Mouse (Mus musculus) stomach, embryonic 15.5 days (tissue): Measurements from ENCODE around the gene Gm3402. TPM values are rescaled to one million over a fixed set of nuclear protein-coding genes. Genes with fewer than 3 reads are reported as not detected.
"Not testable (repeated sequence)": the region's sequence is repeated elsewhere in the genome, so short reads cannot be mapped to it uniquely, and the experiment has no call there.

Experiments
- ATAC-seq: fragments of 200-750 bp; cut with Nextera tagmentation; 2 replicates; pipeline ENCODE4 v1.8.0; 2017; ENCODE audit warnings: low read depth, moderate number of reproducible peaks, moderate TSS enrichment; ENCODE audit not compliant: insufficient read depth, low FRiP score
- H3K27ac ChIP-seq: fragments of 300-500 bp; sonication (generic); 2 replicates; pipeline ENCODE4 v1.5.1; 2015; ENCODE audit warnings: mild to moderate bottlenecking, inconsistent platforms
- H3K27me3 ChIP-seq: fragments of 300-500 bp; sonication (generic); replicated peaks from 2 replicates; pipeline ENCODE4 v1.6.1; 2015; ENCODE audit warnings: inconsistent platforms
- H3K36me3 ChIP-seq: fragments of 300-500 bp; sonication (generic); 2 replicates; pipeline ENCODE4 v1.6.1; 2015; ENCODE audit warnings: inconsistent platforms
- H3K4me1 ChIP-seq: fragments of 300-500 bp; sonication (generic); 2 replicates; pipeline ENCODE4 v1.6.1; 2015; ENCODE audit warnings: inconsistent platforms
- H3K4me2 ChIP-seq: fragments of 300-500 bp; sonication (generic); 2 replicates; pipeline ENCODE4 v1.6.1; 2015; ENCODE audit warnings: mild to moderate bottlenecking, inconsistent platforms
- H3K4me3 ChIP-seq: fragments of 300-500 bp; sonication (generic); replicated peaks from 2 replicates; pipeline ENCODE4 v1.5.1; 2015; ENCODE audit warnings: inconsistent platforms
- H3K9ac ChIP-seq: fragments of 300-500 bp; sonication (generic); 2 replicates; pipeline ENCODE4 v1.6.1; 2015; ENCODE audit warnings: inconsistent platforms
- H3K9me3 ChIP-seq: fragments of 300-500 bp; sonication (generic); 2 replicates; pipeline ENCODE4 v1.6.1; 2016; ENCODE audit warnings: inconsistent platforms
- WGBS: fragments of 180-500 bp; shearing (Covaris S2); methylation state at CpG from one replicate; pipeline ENCODE4 v1.1.7; 2015; 5-methylcytosine and 5-hydroxymethylcytosine counted together
- polyA plus RNA-seq: library from polyadenylated mRNA; unstranded; fragments of >200 nt; fragmentation: Nextera tagmentation; extraction: Ambion mirVana; gene quantifications from 2 replicates; pipeline ENCODE4 v1.2.1, GENCODE M21; 2015

Gene Gm3402
- polyA plus RNA-seq: not detected in 2 replicates

DNA sequence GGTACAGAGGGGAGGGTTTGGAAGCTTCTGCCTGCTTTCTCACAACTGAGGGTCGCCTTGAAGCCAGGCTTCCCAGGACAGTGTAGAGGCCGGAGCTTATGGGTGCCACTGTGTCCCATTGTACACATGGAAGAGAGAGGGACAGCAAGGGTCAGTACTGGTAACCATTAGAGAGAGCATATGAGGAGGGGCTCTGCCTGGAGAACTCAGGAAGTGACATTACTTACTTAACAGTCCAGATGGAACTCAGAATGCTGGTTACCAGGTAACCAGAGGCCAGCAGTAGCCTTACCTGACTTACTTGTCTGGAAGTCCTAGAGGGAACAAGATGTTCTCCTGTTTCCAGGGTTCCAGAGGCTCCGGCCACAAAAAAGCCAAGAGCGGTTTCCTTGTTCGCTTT, at the start of gene Gm3402:
TSS of gene Gm3402 (plus strand) at position 301 of the 400 bp plus-strand sequence.
- not testable (repeated sequence) for H3K27me3 ChIP-seq, H3K36me3 ChIP-seq, H3K4me1 ChIP-seq, H3K9ac ChIP-seq, H3K27ac ChIP-seq, ATAC-seq, H3K9me3 ChIP-seq, H3K4me3 ChIP-seq, H3K4me2 ChIP-seq
- 90% methylated on average over 2 of the region's 5 CpGs for WGBS

DNA sequence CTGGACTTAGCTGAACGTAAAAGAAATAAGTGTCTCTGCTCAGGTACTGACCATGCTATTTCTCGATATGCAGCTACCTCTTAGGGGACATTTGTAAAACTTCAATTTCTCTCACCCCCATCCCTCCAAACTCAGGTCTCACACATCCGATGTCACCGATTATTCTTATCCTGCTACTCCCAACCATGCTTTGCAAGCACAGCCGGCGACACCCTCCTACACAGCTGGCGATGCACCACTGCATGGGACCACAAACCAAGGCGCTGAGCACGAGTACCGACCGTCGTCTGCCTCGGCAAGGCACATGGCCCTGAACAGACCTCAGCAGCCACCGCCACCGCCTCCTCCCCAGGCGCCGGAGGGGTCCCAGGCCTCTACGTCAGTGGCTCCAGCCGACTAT, 47.3 kb upstream of the Gm3402 start:
- no peak for ATAC-seq
- Histone ChIP-seq H3K27ac (no peak overlapping the region), H3K4me2 (no peak overlapping the region), H3K27me3 (no peaks in the 10 kb centered on the region), H3K9ac (no peak overlapping the region), H3K4me1 (no peaks in the 10 kb centered on the region), H3K4me3 (no peak overlapping the region), H3K9me3 (no peaks in the 10 kb centered on the region), H3K36me3 (no peaks in the 10 kb centered on the region)
- 93% methylated on average over 19 of the region's 19 CpGs for WGBS

DNA sequence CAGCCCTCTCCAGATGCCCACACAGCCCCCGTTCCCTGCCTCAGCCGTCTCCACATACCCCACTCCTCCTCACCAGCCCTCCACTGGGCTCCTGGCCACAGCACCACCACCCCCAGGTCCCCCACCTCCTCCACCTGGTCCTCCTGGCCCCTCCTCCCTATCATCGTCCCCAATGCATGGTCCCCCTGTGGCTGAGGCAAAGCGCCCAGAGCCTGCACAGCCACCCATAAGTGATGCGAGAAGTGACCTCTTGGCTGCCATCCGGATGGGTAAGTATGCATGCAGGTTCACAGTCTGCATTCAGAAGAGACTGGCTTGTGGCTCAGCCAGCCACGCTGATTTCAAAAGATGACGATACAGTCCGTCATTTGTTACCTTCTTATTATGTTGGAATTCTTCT, 45.6 kb upstream of the Gm3402 start:
- no peaks in the 10 kb centered on the region for H3K27me3 ChIP-seq
- WGBS: 90% methylated on average over 9 of the region's 9 CpGs
- no peak for ATAC-seq
- H3K4me2 ChIP-seq: no peak overlapping the region
- no peaks in the 10 kb centered on the region for H3K36me3 ChIP-seq
- no peaks in the 10 kb centered on the region for H3K4me1 ChIP-seq
- H3K4me3 ChIP-seq: no peak overlapping the region
- H3K9me3 ChIP-seq: no peaks in the 10 kb centered on the region
- H3K27ac ChIP-seq: no peak overlapping the region
- H3K9ac ChIP-seq: no peak overlapping the region

DNA sequence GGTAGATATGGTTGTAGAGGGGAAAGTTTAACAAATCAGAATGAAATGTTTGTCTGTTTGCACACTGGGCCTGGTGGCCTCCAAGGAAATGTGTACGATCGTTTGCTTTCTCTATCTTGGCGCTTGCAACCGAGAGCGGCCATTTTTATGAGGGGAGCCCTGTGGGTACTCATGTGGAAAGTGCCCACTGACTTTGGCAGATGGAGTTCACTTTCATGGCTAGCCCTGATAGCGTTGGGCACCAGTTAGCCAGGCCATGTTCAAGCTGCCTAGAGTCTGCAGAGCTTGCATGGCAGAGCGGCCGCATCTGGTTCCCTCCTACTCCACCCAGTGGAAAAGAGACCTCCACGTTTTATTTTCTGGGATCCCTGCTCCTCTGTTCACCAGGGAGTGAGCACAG, 43.1 kb upstream of the Gm3402 start:
- no peak for ATAC-seq
- H3K9me3 ChIP-seq: no peaks in the 10 kb centered on the region
- H3K4me1 ChIP-seq: no peaks in the 10 kb centered on the region
- H3K27me3 ChIP-seq: no peaks in the 10 kb centered on the region
- H3K4me3 ChIP-seq: no peak overlapping the region
- H3K4me2 ChIP-seq: no peak overlapping the region
- no peaks in the 10 kb centered on the region for H3K36me3 ChIP-seq
- WGBS: 78% methylated on average over 9 of the region's 9 CpGs
- H3K27ac ChIP-seq: no peak overlapping the region
- no peak overlapping the region for H3K9ac ChIP-seq

DNA sequence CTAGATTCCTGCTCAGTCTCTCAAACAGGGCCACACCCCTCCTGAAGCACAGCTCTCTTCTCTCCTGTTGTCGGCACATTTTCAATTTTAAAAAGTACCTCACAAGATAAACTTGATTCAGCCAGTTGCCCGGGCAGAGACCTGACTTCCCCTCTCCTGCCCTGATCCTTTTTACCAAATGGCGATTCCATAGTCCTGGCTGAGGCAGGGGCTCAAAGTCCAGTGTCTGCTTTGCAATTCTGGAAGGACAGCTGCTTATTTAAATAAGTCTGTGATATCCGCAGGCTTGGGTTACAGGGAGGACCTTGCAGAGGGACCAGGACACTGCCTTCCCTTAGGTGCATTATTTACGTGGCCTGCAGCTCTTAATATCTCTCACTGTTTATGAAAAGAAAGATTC, 42.6 kb upstream of the Gm3402 start:
- ATAC-seq: no peak
- WGBS: 75% methylated on average over 5 of the region's 5 CpGs
- Histone ChIP-seq H3K9me3 (no peaks in the 10 kb centered on the region), H3K36me3 (no peaks in the 10 kb centered on the region), H3K27me3 (no peaks in the 10 kb centered on the region), H3K4me1 (no peaks in the 10 kb centered on the region), H3K27ac (no peak overlapping the region), H3K4me2 (no peak overlapping the region), H3K9ac (no peak overlapping the region), H3K4me3 (no peak overlapping the region)

DNA sequence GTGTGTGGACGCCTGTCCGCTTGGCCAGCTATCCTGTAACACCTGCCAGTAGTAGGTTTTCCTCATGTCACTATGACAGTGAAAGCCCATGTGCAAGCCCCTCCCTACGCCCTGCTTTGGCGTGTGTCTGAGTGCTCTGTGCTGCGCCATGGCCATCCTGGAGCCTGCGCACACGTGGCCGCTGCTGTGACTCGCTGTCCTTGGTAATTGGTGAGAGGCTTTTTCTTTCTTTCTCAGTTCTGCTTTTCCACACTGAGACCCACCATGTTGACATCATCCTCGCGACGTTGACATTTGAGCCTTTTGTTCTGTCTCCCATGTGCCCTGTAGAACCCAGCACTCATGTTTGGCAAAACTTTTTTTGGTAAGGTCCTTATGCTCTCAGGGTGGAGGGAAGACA, 42.1 kb upstream of the Gm3402 start:
- H3K4me1 ChIP-seq: no peaks in the 10 kb centered on the region
- no peak for ATAC-seq
- 87% methylated on average over 12 of the region's 12 CpGs for WGBS
- H3K4me3 ChIP-seq: no peak overlapping the region
- no peaks in the 10 kb centered on the region for H3K9me3 ChIP-seq
- no peak overlapping the region for H3K9ac ChIP-seq
- H3K36me3 ChIP-seq: no peaks in the 10 kb centered on the region
- H3K27ac ChIP-seq: no peak overlapping the region
- H3K27me3 ChIP-seq: no peaks in the 10 kb centered on the region
- no peak overlapping the region for H3K4me2 ChIP-seq

DNA sequence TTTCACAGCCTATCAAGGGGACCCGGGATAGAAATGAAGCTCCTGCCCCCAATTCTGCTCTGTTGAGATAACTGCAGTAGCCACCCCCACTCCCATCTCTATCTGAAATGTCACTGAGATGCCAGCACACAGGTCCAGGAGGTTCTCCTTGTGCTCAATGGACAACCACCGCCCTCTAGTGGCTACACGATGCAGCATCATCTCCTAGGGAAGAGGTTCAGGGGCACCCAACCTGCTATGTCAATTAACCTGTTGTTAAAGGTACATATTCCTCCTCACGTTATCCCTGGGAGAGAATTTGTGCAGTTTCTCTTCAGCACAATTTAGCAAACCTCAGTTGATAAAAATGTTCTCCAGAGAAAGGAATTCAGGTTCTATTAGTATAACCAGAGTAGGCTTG, 34.4 kb upstream of the Gm3402 start:
- 8% methylated on average over 4 of the region's 4 CpGs for WGBS

DNA sequence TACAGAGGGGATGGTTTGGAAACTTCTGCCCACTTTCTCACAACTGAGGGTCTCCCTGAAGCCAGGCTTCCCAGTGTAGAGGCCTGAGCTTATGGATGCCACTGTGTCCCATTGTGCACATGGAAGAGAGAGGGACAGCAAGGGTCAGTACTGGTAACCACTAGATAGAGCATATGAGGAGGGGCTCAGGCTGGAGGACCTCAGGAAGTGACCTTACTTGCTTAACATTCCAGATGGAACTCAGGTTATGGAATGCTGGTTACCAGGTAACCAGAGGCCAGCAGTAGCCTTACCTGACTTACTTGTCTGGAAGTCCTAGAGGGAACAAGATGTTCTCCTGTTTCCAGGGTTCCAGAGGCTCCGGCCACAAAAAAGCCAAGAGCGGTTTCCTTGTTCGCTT, 32.3 kb upstream of the Gm3402 start, which contains the start of gene Gm6408:
TSS of gene Gm6408 (plus strand) at position 301 of the 400 bp plus-strand sequence.
- WGBS: 86% methylated on average over 3 of the region's 3 CpGs
- H3K4me2 ChIP-seq, H3K27me3 ChIP-seq, H3K36me3 ChIP-seq, ATAC-seq, H3K9ac ChIP-seq, H3K4me1 ChIP-seq, H3K4me3 ChIP-seq, H3K9me3 ChIP-seq, H3K27ac ChIP-seq: not testable (repeated sequence)

More for the DNA sequence above, 34.4 kb upstream of the Gm3402 start:
- H3K36me3 ChIP-seq, H3K9ac ChIP-seq, H3K9me3 ChIP-seq, H3K4me1 ChIP-seq, H3K4me2 ChIP-seq, H3K27ac ChIP-seq, ATAC-seq, H3K27me3 ChIP-seq, H3K4me3 ChIP-seq: not testable (repeated sequence)

DNA sequence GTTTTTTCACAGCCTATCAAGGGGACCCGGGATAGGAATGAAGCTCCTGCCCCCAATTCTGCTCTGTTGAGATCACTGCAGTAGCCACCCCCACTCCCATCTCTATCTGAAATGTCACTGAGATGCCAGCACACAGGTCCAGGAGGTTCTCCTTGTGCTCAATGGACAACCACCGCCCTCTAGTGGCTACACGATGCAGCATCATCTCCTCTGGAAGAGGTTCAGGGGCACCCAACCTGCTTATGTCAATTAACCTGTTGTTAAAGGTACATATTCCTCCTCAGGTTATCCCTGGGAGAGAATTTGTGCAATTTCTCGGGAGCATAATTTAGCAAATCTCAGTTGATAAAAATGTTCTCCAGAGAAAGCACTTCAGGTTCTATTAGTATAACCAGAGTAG, 25.0 kb upstream of the Gm3402 start:
- not testable (repeated sequence) for H3K4me1 ChIP-seq, H3K27ac ChIP-seq, ATAC-seq, H3K4me3 ChIP-seq, H3K4me2 ChIP-seq, H3K9ac ChIP-seq, H3K36me3 ChIP-seq, H3K9me3 ChIP-seq, H3K27me3 ChIP-seq
- WGBS: 9% methylated on average over 3 of the region's 4 CpGs

DNA sequence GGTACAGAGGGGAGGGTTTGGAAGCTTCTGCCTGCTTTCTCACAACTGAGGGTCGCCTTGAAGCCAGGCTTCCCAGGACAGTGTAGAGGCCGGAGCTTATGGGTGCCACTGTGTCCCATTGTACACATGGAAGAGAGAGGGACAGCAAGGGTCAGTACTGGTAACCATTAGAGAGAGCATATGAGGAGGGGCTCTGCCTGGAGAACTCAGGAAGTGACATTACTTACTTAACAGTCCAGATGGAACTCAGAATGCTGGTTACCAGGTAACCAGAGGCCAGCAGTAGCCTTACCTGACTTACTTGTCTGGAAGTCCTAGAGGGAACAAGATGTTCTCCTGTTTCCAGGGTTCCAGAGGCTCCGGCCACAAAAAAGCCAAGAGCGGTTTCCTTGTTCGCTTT, 22.9 kb upstream of the Gm3402 start, which contains the start of gene Gm6370:
TSS of gene Gm6370 (plus strand) at position 301 of the 400 bp plus-strand sequence.
- not testable (repeated sequence) for H3K27me3 ChIP-seq, H3K27ac ChIP-seq, H3K4me1 ChIP-seq, H3K4me2 ChIP-seq, H3K9ac ChIP-seq, ATAC-seq, H3K4me3 ChIP-seq, H3K36me3 ChIP-seq, H3K9me3 ChIP-seq
- WGBS: no CpG with 5 or more reads among the region's 5 CpGs

DNA sequence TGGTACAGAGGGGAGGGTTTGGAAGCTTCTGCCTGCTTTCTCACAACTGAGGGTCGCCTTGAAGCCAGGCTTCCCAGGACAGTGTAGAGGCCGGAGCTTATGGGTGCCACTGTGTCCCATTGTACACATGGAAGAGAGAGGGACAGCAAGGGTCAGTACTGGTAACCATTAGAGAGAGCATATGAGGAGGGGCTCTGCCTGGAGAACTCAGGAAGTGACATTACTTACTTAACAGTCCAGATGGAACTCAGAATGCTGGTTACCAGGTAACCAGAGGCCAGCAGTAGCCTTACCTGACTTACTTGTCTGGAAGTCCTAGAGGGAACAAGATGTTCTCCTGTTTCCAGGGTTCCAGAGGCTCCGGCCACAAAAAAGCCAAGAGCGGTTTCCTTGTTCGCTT, 11.8 kb upstream of the Gm3402 start, which contains the start of gene 4930449I24Rik:
TSS of gene 4930449I24Rik (plus strand) at position 301 of the 400 bp plus-strand sequence.
- H3K27me3 ChIP-seq, H3K36me3 ChIP-seq, H3K9me3 ChIP-seq, H3K27ac ChIP-seq, ATAC-seq, H3K4me3 ChIP-seq, H3K4me1 ChIP-seq, H3K4me2 ChIP-seq, H3K9ac ChIP-seq: not testable (repeated sequence)
- no CpG with 5 or more reads among the region's 5 CpGs for WGBS

DNA sequence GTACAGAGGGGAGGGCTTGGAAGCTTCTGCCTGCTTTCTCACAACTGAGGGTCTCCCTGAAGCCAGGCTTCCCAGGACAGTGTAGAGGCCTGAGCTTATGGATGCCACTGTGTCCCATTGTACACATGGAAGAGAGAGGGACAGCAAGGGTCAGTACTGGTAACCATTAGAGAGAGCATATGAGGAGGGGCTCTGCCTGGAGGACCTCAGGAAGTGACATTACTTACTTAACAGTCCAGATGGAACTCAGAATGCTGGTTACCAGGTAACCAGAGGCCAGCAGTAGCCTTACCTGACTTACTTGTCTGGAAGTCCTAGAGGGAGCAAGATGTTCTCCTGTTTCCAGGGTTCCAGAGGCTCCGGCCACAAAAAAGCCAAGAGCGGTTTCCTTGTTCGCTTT, 11.6 kb downstream of the Gm3402 start, which contains the start of gene Gm3404:
TSS of gene Gm3404 (plus strand) at position 301 of the 400 bp plus-strand sequence.
- H3K4me1 ChIP-seq, H3K9me3 ChIP-seq, H3K4me3 ChIP-seq, ATAC-seq, H3K36me3 ChIP-seq, H3K27ac ChIP-seq, H3K4me2 ChIP-seq, H3K9ac ChIP-seq, H3K27me3 ChIP-seq: not testable (repeated sequence)
- WGBS: 85% methylated on average over 3 of the region's 3 CpGs

DNA sequence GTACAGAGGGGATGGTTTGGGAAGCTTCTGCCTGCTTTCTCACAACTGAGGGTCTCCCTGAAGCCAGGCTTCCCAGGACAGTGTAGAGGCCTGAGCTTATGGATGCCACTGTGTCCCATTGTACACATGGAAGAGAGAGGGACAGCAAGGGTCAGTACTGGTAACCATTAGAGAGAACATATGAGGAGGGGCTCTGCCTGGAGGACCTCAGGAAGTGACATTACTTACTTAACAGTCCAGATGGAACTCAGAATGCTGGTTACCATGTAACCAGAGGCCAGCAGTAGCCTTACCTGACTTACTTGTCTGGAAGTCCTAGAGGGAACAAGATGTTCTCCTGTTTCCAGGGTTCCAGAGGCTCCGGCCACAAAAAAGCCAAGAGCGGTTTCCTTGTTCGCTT, 23.4 kb downstream of the Gm3402 start, which contains the start of gene Gm3409:
TSS of gene Gm3409 (plus strand) at position 301 of the 400 bp plus-strand sequence.
- not testable (repeated sequence) for H3K4me2 ChIP-seq, H3K4me3 ChIP-seq, H3K4me1 ChIP-seq, H3K9me3 ChIP-seq, H3K27me3 ChIP-seq, H3K9ac ChIP-seq, ATAC-seq, H3K27ac ChIP-seq, H3K36me3 ChIP-seq
- WGBS: 93% methylated on average over 3 of the region's 3 CpGs
